Mouse (Mus musculus) kidney, adult 18-20 months (tissue): ENCODE measurements at regions not wholly inside any gene's neighbourhood (a gene's known extent, or its start where the extent isn't known, plus 50 kb on each side); places are given as distances from the start of the nearest gene placed in this dataset.
"Not testable (repeated sequence)": the region's sequence is repeated elsewhere in the genome, so short reads cannot be mapped to it uniquely, and the experiment has no call there.

ENCODE experiments used
- DNase-seq: peaks from one replicate; pipeline ENCODE4 v3.0.0; 2021

DNA sequence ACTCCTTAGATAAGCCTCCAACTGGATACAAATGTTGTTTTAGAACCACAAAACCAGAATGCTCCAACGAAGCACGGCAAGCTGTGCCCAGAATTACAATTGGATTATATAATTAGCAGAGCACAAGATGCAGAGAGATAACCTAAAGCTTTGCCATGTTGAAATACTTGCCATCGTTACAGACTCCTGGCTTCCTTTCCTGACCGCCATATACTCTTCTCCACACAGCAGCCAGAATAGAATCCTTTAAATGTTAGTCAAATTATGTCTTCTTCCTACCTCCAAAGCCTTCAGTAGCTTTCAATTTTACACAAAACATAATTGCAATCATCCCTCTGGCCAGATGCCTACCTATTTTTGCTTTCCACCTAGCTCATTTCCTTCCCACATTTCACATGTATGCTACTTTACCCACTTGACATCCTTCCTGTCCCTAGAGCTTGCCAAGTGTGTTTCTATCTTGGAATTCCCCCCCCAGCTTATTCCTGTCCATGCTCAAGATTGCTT lies 52.8 kb upstream of the G2e3 start:
- DNase-seq = no peak

- no peak for DNase-seq
Observed at GRCm38 (mm10) chr12:51278358-51278757, 69.5 kb upstream of the G2e3 start.

GRCm38 (mm10) chr12:51275818-51276538 lies 71.9 kb upstream of the G2e3 start:
- no peak for DNase-seq

GRCm38 (mm10) chr12:51273486-51273885 lies 74.4 kb upstream of the G2e3 start:
- DNase-seq = no peak

GRCm38 (mm10) chr12:51242839-51243238 lies 105.0 kb upstream of the G2e3 start:
- DNase-seq = no peak

- no peak for DNase-seq
Observed at GRCm38 (mm10) chr12:51241131-51241781, 106.6 kb upstream of the G2e3 start.

GRCm38 (mm10) chr12:51211691-51212090 lies 136.2 kb upstream of the G2e3 start:
- DNase-seq = no peak

DNA sequence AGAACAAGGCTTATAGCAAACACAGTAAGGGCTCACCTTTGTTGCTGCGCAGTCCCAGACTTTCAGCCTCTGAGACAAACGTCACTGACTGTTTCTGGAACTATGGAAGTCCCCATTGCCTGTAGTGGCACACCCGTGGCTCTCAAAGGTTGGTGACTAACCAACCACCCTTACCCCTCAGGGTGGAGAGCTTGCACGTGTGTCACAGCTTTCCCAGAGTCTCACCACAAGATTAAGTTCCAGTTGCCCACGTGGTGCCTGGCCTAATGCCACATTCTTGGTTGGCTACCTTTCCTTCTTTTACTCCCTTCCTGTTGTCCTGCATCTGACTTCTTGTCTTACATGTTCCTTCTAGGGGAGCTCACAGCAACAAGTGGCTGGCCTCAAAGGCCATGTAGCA lies 151.6 kb upstream of the G2e3 start:
- peak; percentile 18 for DNase-seq

- DNase-seq = no peak
Observed at GRCm38 (mm10) chr12:51195136-51195535, 152.7 kb upstream of the G2e3 start.

DNA sequence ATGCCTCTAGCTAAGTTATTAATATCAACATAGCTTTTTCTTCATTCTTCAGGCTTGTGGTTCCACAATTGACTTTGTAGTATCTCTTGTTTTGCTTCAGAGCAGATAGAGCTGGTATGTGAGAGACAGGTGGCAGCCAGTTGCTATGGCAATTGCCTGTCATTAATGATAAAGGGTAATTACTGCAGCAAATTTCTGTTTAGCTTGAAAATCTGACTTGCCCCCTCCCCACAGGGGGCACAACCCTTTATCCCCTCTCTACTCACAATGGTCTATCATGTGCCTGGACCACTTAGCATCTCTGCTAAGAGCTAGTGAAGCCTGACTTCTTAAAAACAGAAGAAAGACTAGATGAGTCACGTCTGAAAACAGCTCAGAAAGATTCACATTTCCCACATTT lies 157.1 kb upstream of the G2e3 start:
- no peak for DNase-seq

DNA sequence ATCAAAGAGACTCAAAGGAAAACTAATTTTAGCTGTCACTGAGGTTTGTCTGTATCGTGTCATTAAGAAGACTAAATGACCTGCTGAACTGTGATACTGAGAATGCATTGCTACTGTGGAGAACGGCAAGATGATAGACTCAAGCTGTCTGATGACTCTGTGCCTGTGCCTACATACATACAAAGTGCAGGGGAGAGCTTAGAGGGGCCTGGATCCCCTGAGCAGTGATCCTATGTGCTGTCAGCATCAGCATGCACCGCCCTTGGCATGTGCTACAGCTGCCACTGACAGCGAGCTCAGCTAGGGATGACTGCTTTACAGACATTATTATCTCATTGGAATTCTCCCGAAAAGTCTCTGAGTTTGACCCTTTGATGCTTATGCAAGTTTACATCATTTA lies 157.7 kb upstream of the G2e3 start:
- no peak for DNase-seq

DNA sequence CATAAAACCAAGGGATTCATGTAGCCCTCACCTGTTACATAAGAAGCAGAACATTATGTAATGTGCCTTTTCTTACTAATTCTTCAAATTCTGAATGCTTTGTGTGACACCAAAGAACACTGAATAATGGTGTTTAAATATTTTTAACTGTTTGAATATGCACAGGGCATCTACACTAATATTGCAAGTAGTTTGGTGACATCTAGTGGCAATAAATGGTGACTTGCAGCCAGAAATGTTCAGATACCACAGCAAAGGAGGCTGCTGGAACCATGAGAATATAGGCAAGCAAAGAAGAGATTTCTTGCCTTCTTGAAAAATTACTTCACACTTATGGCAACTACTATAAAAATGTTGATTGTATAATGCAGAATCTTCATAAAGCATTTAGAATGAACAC lies 159.6 kb upstream of the G2e3 start:
- DNase-seq = no peak

DNA sequence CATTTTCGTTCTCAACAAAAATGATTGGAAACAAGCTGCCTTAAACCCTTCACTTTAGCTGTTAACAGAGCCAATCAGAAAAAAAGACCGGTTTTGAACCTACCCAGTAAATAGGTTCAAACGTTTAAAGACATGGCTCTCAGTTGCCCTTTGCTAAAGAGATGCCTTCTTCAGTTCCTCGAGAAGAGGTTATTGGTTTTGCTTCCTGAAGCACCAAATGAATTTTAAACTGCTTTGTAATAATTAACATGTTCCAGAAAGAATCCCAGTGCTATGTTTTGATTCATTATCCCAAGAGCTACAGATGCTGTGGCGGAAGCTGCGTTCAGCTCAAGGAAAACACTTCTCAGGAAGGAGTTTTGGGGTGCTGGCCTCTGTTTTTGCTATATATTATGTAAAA lies 160.1 kb upstream of the G2e3 start:
- DNase-seq = no peak

DNA sequence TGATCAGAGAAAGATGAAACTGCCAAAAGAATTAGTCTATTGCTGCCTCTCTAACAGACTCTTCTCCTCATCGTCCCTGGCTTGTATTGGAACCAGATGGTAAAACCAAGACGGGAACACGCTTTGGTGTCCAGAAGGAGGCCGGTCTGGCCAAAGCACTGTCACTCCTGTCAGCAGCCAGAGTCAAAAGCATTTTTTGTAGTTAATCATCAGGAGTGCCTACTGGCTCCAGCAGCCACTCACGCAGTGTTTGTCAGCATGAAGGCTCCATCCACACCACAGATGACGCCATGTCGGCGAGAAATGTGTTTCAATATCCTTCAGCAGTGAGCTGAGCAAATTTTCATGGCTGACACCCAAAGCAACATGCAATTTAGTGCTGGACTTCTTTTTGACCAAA lies 162.1 kb upstream of the G2e3 start:
- no peak for DNase-seq

DNA sequence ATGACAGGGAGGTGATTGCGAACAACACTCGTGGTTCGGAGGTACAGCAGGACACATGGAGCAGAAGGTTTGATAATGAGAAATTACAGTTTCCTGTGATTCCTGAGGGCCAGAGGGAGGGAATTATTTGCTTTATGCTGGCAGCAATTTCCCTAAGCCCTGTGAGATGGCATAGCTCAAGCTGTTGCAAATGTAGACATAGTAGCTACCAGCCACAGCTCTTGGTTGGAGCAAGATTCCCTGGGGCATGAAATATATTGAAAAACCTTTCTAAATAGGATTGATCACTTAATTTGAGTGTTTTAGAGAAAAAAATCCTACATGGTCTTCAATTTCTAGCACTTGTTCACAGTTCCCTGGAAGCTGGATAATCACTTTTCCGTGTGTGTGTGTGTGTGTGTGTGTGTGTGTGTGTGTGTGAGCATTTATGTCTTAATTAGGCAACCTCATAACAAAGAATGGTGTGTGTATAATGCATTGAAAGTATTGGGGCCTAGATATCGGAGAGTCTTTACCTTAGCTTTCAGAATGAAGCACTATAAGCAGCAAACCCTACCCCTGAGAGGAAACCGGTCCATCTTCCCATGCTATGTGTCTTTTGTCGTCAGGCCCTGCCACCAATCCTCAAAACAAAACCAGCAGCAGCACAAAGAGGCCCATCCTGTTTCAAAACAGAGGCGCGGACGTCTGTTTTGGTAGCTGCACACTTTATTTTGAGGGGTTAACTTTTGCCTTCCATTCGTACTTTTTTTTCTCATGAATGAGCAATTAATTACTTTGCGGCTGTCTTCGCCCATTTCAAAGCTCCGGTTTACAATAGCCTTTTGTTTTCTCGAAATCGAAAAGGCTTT lies 172.7 kb upstream of the G2e3 start:
- DNase-seq = no peak

DNA sequence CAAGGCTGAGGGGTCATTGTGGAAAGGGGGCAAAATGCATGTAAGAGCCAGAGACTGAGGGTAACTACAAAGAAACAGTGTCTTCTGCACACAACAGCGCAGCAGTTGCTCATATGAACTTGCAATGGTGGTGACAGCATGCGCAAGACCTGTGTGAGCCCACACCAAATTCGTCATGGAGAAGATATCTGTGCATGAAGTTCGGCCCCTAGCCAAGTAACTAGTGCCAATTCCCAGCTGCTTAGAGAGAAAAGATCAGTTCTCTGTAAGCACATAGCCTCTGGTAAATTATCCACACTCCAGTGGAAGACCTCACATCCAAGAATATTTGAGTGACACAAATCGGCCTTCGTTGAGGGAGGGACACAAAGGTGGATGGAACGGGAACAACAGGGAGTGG lies 182.7 kb upstream of the G2e3 start:
- no peak for DNase-seq

- DNase-seq = no peak
Observed at GRCm38 (mm10) chr12:51160995-51161394, 186.9 kb upstream of the G2e3 start.

GRCm38 (mm10) chr12:51160122-51160521 lies 187.7 kb upstream of the G2e3 start:
- no peak for DNase-seq

DNA sequence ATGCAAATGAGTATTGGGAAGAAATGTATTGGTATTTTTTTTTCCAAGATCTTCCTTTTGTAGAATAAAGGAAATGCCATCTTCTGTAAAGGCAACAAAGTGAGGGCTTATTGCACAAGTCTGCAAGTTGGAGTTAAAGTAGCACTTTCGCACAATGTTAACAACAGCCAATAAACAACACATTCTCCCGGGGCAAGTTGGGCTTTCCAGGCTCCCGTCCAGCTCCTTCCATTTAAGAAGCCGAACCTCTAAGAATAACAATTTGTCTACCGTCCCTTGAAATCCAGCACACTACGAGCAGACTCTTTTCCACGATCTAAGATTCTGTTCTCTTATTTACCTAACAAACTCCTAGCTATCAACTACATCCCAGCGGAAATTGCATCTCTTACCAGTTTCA lies 199.9 kb upstream of the G2e3 start:
- no peak for DNase-seq

DNA sequence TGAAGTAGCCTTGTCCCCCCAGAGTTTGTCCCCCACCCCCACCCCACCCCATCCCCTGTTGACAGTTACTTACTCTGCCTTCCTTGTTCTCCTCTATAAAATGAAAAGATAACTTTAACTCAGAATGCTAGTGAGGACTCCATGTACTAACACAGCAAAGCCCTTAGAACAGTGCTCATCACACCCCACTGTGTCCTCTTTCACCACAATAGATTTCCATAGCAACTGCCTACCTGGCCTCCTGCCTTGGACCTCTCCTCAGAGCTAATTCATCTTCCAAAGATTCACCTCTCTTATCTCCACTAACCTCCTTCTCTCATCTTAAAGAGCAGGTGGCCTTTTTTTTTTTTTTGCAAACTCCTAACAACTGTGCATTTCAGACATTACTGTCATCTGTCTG lies 204.0 kb upstream of the G2e3 start:
- no peak for DNase-seq

DNA sequence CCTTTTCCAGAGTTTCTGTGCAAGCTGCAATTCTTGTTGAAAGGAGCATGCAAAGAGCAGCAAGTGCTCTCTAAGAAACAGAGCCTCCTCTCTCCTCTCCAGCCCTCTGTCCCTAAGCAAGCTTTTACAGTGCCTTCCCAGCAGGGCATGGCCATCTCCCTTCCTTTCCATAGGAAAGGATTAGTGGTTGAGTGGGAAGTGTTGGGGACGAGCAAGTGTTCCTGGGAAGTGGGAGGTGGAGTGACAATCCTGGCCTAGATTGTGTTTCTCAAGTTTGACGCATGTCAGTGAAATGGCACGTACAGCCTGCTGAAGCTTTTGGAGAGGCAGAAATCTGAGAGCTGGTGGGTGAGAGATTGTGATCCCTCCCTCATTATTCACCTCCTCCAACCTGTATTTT lies 204.7 kb upstream of the G2e3 start:
- DNase-seq = no peak

DNA sequence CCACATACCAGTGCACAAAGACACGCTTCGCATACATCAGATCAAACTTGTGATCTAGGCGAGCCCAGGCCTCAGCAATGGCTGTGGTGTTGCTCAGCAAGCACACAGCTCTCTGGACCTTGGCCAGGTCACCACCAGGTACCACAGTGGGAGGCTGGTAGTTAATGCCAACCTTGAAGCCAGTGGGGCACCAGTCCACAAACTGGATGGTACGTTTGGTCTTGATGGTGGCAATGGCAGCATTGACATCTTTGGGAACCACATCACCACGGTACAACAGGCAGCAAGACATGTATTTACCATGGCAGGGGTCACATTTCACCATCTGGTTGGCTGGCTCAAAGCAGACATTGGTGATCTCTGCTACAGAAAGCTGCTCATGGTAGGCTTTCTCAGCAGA lies 214.2 kb upstream of the G2e3 start:
- not testable (repeated sequence) for DNase-seq

DNA sequence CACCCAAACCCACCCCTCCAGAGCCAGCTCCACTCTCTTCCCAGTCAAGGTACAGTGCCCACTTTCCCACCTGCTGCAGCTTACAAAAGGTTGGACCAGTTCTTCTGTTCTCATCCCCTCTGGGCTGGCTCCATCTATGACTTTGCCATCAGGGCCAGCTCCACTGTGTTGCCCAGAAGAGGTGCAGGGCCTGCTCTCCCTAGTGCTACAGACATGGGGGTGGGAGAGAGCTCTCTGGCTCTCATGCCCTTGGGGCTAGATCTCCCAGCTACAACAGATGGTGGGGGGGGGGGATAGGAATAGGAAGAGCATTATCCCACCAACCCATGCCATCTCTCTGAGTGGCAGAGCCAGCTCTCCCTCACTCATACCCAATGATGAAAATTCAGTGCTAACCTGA lies 219.6 kb upstream of the G2e3 start:
- no peak for DNase-seq

GRCm38 (mm10) chr12:51118781-51119180 lies 229.1 kb upstream of the G2e3 start:
- no peak for DNase-seq
